Mouse (Mus musculus): ENCODE results near the gene Mfsd10. TPM values are rescaled to one million over a fixed set of nuclear protein-coding genes. Genes with fewer than 3 reads are reported as not detected.
"Not testable (repeated sequence)": the region's sequence is repeated elsewhere in the genome, so short reads cannot be mapped to it uniquely, and the experiment has no call there.

The Mfsd10 gene
- polyA plus RNA-seq, 1 experiment from 2014 or later = 105 TPM

GRCm38 (mm10) chr5:34593202-34593727, 43.7 kb downstream of the Mfsd10 start:
- Histone ChIP-seq H3K4me1 (peaks cover 9% of the 10 kb centered on the region), H3K4me2 (no peak overlapping the region), H3K36me3 (peaks cover 14% of the 10 kb centered on the region), H3K4me3 (replicated peaks) (no peak overlapping the region), H3K27me3 (replicated peaks) (no peaks in the 10 kb centered on the region), H3K9me3 (replicated peaks) (no peaks in the 10 kb centered on the region), H3K27ac (replicated peaks) (no peak overlapping the region), H3K9ac (replicated peaks) (no peak overlapping the region)
- no peak for ATAC-seq (ENCODE audit: low FRiP score)
- 98% methylated on average over 9 of the region's 9 CpGs for WGBS

DNA sequence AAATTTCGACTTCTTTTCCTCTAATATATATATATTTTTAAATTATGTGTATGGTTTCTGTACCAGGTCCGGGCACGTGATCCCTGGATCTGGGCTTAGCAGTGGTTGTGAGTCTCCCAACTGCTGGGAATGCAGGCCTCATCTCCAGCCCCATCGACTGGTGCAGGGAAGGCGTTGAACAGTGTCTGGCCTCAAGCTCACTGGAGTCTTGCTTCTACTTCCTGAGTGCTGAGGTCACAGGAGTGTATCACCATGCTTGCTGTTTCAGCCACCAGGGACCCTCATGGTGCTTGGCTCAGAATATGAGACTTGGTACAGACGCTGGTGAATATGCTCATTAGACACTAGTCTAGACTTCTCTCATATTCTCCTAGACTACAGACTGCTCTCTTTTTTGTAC, 44.3 kb downstream of the Mfsd10 start:
- Histone ChIP-seq H3K9me3 (replicated peaks) (no peaks in the 10 kb centered on the region), H3K4me1 (peaks cover 9% of the 10 kb centered on the region), H3K9ac (replicated peaks) (no peak overlapping the region), H3K27ac (replicated peaks) (no peak overlapping the region), H3K4me3 (replicated peaks) (no peak overlapping the region), H3K4me2 (no peak overlapping the region), H3K27me3 (replicated peaks) (no peaks in the 10 kb centered on the region), H3K36me3 (peaks cover 9% of the 10 kb centered on the region; the same call in 1 of the 2 replicates)
- no peak for ATAC-seq (ENCODE audit: low FRiP score)
- 93% methylated on average over 6 of the region's 6 CpGs for WGBS

- not testable (repeated sequence) for H3K4me2 ChIP-seq; H3K4me3 ChIP-seq (replicated peaks); H3K9me3 ChIP-seq (replicated peaks); H3K36me3 ChIP-seq; H3K27ac ChIP-seq (replicated peaks); H3K27me3 ChIP-seq (replicated peaks); H3K4me1 ChIP-seq; ATAC-seq (ENCODE audit: low FRiP score); H3K9ac ChIP-seq (replicated peaks)
- 91% methylated on average over 5 of the region's 5 CpGs for WGBS
Observed at GRCm38 (mm10) chr5:34592224-34592623, 44.8 kb downstream of the Mfsd10 start.

GRCm38 (mm10) chr5:34591388-34592004, 45.5 kb downstream of the Mfsd10 start:
- Histone ChIP-seq H3K36me3 (0 out of 2 replicates have a peak, but pooled peaks cover 5% of the 10 kb centered on the region), H3K4me2 (no peak overlapping the region), H3K4me3 (replicated peaks) (no peak overlapping the region), H3K27ac (replicated peaks) (peak overlapping the region; percentile 1; the same call in 1 of the 2 replicates), H3K9me3 (replicated peaks) (no peaks in the 10 kb centered on the region), H3K4me1 (peaks cover 9% of the 10 kb centered on the region), H3K9ac (replicated peaks) (no peak overlapping the region), H3K27me3 (replicated peaks) (no peaks in the 10 kb centered on the region)
- WGBS = 31% methylated on average over 5 of the region's 5 CpGs
- no peak for ATAC-seq (ENCODE audit: low FRiP score)

GRCm38 (mm10) chr5:34590702-34591101, 46.3 kb downstream of the Mfsd10 start:
- Histone ChIP-seq H3K27me3 (replicated peaks) (no peaks in the 10 kb centered on the region), H3K27ac (replicated peaks) (no peak overlapping the region), H3K36me3 (0 out of 2 replicates have a peak, but pooled peaks cover 5% of the 10 kb centered on the region), H3K4me2 (no peak overlapping the region), H3K4me1 (peaks cover 9% of the 10 kb centered on the region), H3K4me3 (replicated peaks) (no peak overlapping the region), H3K9me3 (replicated peaks) (no peaks in the 10 kb centered on the region), H3K9ac (replicated peaks) (no peak overlapping the region)
- no peak for ATAC-seq (ENCODE audit: low FRiP score)
- 42% methylated on average over 4 of the region's 4 CpGs for WGBS

DNA sequence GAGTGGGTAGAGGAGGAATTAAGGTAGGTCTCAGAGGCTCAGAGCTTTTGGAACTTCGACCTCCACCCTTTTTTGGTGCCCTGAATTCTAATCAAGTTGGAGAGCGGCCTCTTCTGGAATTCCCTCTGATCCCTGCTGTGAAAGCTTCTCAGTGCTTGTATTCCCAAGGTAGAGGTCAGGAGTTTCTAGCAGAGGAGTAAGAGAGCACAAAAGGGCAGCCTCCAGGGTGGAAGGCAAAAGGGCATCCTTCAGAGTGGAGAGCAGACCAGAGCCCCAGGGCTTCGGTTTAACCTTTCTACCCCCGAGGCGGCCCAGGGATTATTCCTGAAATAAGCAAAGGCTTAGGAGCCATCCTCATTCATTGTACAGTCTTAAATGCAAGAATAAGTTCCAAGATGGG, 47.0 kb downstream of the Mfsd10 start:
- WGBS = 22% methylated on average over 5 of the region's 5 CpGs
- Histone ChIP-seq H3K9ac (replicated peaks) (no peak overlapping the region), H3K36me3 (0 out of 2 replicates have a peak, but pooled peaks cover 5% of the 10 kb centered on the region), H3K9me3 (replicated peaks) (no peaks in the 10 kb centered on the region), H3K4me3 (replicated peaks) (no peak overlapping the region), H3K4me1 (peaks cover 9% of the 10 kb centered on the region), H3K27me3 (replicated peaks) (no peaks in the 10 kb centered on the region), H3K27ac (replicated peaks) (no peak overlapping the region), H3K4me2 (no peak overlapping the region)
- ATAC-seq (ENCODE audit: low FRiP score) = no peak

- no peak for ATAC-seq (ENCODE audit: low FRiP score)
- H3K4me2 ChIP-seq = no peak overlapping the region
- H3K27me3 ChIP-seq (replicated peaks) = no peaks in the 10 kb centered on the region
- H3K27ac ChIP-seq (replicated peaks) = no peak overlapping the region
- H3K9me3 ChIP-seq (replicated peaks) = no peaks in the 10 kb centered on the region
- no peak overlapping the region for H3K9ac ChIP-seq (replicated peaks)
- H3K4me3 ChIP-seq (replicated peaks) = no peak overlapping the region
- peaks cover 9% of the 10 kb centered on the region for H3K4me1 ChIP-seq
- WGBS = 93% methylated on average over 5 of the region's 5 CpGs
- H3K36me3 ChIP-seq = no peaks in the 10 kb centered on the region
Observed at GRCm38 (mm10) chr5:34587881-34588280, 49.1 kb downstream of the Mfsd10 start.

GRCm38 (mm10) chr5:34585216-34585615, 51.8 kb downstream of the Mfsd10 start:
- no peak overlapping the region for H3K4me3 ChIP-seq (replicated peaks)
- 86% methylated on average over 5 of the region's 5 CpGs for WGBS
- no peak overlapping the region for H3K27ac ChIP-seq (replicated peaks)
- no peak for ATAC-seq (ENCODE audit: low FRiP score)
- H3K4me1 ChIP-seq = peaks cover 10% of the 10 kb centered on the region
- H3K27me3 ChIP-seq (replicated peaks) = no peaks in the 10 kb centered on the region
- H3K36me3 ChIP-seq = no peaks in the 10 kb centered on the region
- H3K4me2 ChIP-seq = no peak overlapping the region
- no peak overlapping the region for H3K9ac ChIP-seq (replicated peaks)
- H3K9me3 ChIP-seq (replicated peaks) = no peaks in the 10 kb centered on the region

Other genes starting within 250 kb of the Mfsd10 start
- gene Tnip2, start 123.2 kb downstream of the Mfsd10 start, polyA plus RNA-seq (2015; fragmentation: Nextera tagmentation; extraction: Ambion mirVana) = 13.2 and 18.2 TPM in 2 replicates
- 17.9 and 22.6 TPM in 2 replicates for gene Sh3bp2, start 111.4 kb downstream of the Mfsd10 start, polyA plus RNA-seq (2015; fragmentation: Nextera tagmentation; extraction: Ambion mirVana)
- gene Add1, start 63.5 kb downstream of the Mfsd10 start, polyA plus RNA-seq (2015; fragmentation: Nextera tagmentation; extraction: Ambion mirVana) = 205 and 222 TPM in 2 replicates
- 19.8 and 21.4 TPM in 2 replicates for gene Nop14, start 22.9 kb upstream of the Mfsd10 start, polyA plus RNA-seq (2015; fragmentation: Nextera tagmentation; extraction: Ambion mirVana)
- gene Grk4, start 23.2 kb upstream of the Mfsd10 start, polyA plus RNA-seq (2015; fragmentation: Nextera tagmentation; extraction: Ambion mirVana) = 3.5 and 3.7 TPM in 2 replicates
- 13.5 and 14.0 TPM in 2 replicates for gene Htt, start 124.5 kb upstream of the Mfsd10 start, polyA plus RNA-seq (2015; fragmentation: Nextera tagmentation; extraction: Ambion mirVana)